Mouse (Mus musculus) MEL (cell line): ENCODE results near the gene Sema3f. TPM values are rescaled to one million over a fixed set of nuclear protein-coding genes. Genes with fewer than 3 reads are reported as not detected.

Experiments used
- DNase-seq: peaks from one replicate; pipeline ENCODE4 v3.0.0; 2011; ENCODE audit warnings: low read depth, low spot score
- H3K27ac ChIP-seq: 2 replicates; pipeline ENCODE4 v1.5.1; 2012; ENCODE audit warnings: low read depth, mild to moderate bottlenecking, control low read depth, low read length, moderate library complexity; ENCODE audit not compliant: control insufficient read depth
- H3K27me3 ChIP-seq, 2 experiments: fragments of 150-350 bp in 1 of 2; sonication (generic) in 1 of 2; 2 replicates each; pipeline ENCODE4 v1.6.1; 2012; ENCODE audit warnings: low read length in 2 of 2, mild to moderate bottlenecking in 2 of 2, improper control_type of control experiment in 1 of 2, moderate library complexity in 1 of 2; ENCODE audit not compliant: insufficient read depth in 2 of 2, control insufficient read depth in 1 of 2
- H3K36me3 ChIP-seq, 2 experiments: 2 replicates each; pipeline ENCODE4 v1.6.1; 2012 to 2014; ENCODE audit warnings: low read length in 2 of 2, improper control_type of control experiment in 1 of 2, inconsistent platforms in 1 of 2, mild to moderate bottlenecking in 1 of 2; ENCODE audit not compliant: insufficient read depth in 2 of 2, control insufficient read depth in 1 of 2
- H3K4me1 ChIP-seq, 2 experiments: fragments of 150-350 bp in 1 of 2; sonication (generic) in 1 of 2; 2 replicates each; pipeline ENCODE4 v1.6.1; 2012; ENCODE audit warnings: low read length in 2 of 2, improper control_type of control experiment in 1 of 2, mild to moderate bottlenecking in 1 of 2; ENCODE audit not compliant: insufficient read depth in 2 of 2, control insufficient read depth in 1 of 2
- H3K4me3 ChIP-seq, 2 experiments: fragments of 150-350 bp in 1 of 2; sonication (generic) in 1 of 2; 2 replicates each; pipeline ENCODE4 v1.5.1; 2012; ENCODE audit warnings: low read depth in 2 of 2, low read length in 2 of 2, mild to moderate bottlenecking in 2 of 2, moderate library complexity in 2 of 2, control low read depth in 1 of 2, improper control_type of control experiment in 1 of 2; ENCODE audit not compliant: control insufficient read depth in 1 of 2, insufficient read depth in 1 of 2
- H3K79me2 ChIP-seq: 2 replicates; pipeline ENCODE4 v1.6.1; 2012; ENCODE audit warnings: mild to moderate bottlenecking, low read length, moderate library complexity; ENCODE audit not compliant: control insufficient read depth, poor library complexity, insufficient read depth
- H3K9ac ChIP-seq: 2 replicates; pipeline ENCODE4 v1.6.1; 2012; ENCODE audit warnings: low read depth, mild to moderate bottlenecking, control low read depth, low read length, moderate library complexity; ENCODE audit not compliant: control insufficient read depth, poor library complexity, severe bottlenecking
- H3K9me3 ChIP-seq: fragments of 150-350 bp; sonication (generic); replicated peaks from 2 replicates; pipeline ENCODE4 v1.6.1; 2012; ENCODE audit warnings: mild to moderate bottlenecking, low read length, improper control_type of control experiment, moderate library complexity; ENCODE audit not compliant: insufficient read depth
- BHLHE40 ChIP-seq: IDR thresholded peaks from 2 replicates; pipeline ENCODE4 v1.6.1; 2012; ENCODE audit warnings: low read depth, mild to moderate bottlenecking, inconsistent platforms, low read length, improper control_type of control experiment, borderline replicate concordance
- CHD1 ChIP-seq: IDR thresholded peaks from 2 replicates; pipeline ENCODE4 v1.6.1; 2012; ENCODE audit warnings: low read depth, mild to moderate bottlenecking, inconsistent platforms, low read length, improper control_type of control experiment
- CHD2 ChIP-seq: IDR thresholded peaks from 2 replicates; pipeline ENCODE4 v1.6.1; 2011; ENCODE audit warnings: low read length, improper control_type of control experiment
- ELF1 ChIP-seq: IDR thresholded peaks from 2 replicates; pipeline ENCODE4 v1.6.1; 2014; ENCODE audit warnings: low read depth, mild to moderate bottlenecking, inconsistent platforms, low read length, improper control_type of control experiment, moderate library complexity
- ETS1 ChIP-seq: IDR thresholded peaks from 2 replicates; pipeline ENCODE4 v1.6.1; 2012; ENCODE audit warnings: low read depth, mild to moderate bottlenecking, inconsistent platforms, low read length, improper control_type of control experiment, moderate library complexity
- KAT2A ChIP-seq: conservative IDR thresholded peaks from 2 replicates; pipeline ENCODE4 v1.6.1; 2012; ENCODE audit warnings: low read depth, low read length, improper control_type of control experiment, inconsistent platforms
- MAFK ChIP-seq: IDR thresholded peaks from 2 replicates; pipeline ENCODE4 v1.6.1; 2011; ENCODE audit warnings: low read depth, mild to moderate bottlenecking, low read length, improper control_type of control experiment, borderline replicate concordance
- MAX ChIP-seq: IDR thresholded peaks from 2 replicates; pipeline ENCODE4 v1.6.1; 2011; ENCODE audit warnings: low read length, improper control_type of control experiment
- NELFE ChIP-seq: IDR thresholded peaks from 2 replicates; pipeline ENCODE4 v1.6.1; 2011; ENCODE audit warnings: low read depth, low read length, improper control_type of control experiment
- POLR2AphosphoS5 ChIP-seq: IDR thresholded peaks from 2 replicates; pipeline ENCODE4 v1.6.1; 2012; ENCODE audit warnings: low read depth, borderline replicate concordance, mild to moderate bottlenecking, inconsistent platforms, low read length, moderate library complexity, mixed read lengths
- RAD21 ChIP-seq: IDR thresholded peaks from 2 replicates; pipeline ENCODE4 v1.6.1; 2011; ENCODE audit warnings: mild to moderate bottlenecking, low read depth, low read length, improper control_type of control experiment
- SIN3A ChIP-seq: IDR thresholded peaks from 2 replicates; pipeline ENCODE4 v1.6.1; 2012; ENCODE audit warnings: low read length, improper control_type of control experiment, inconsistent platforms
- TAL1 ChIP-seq: IDR thresholded peaks from 2 replicates; pipeline ENCODE4 v1.6.1; 2012; ENCODE audit warnings: mild to moderate bottlenecking, inconsistent platforms, low read length, moderate library complexity, mixed read lengths
- USF1 ChIP-seq: IDR thresholded peaks from 2 replicates; pipeline ENCODE4 v1.6.1; 2014; ENCODE audit warnings: low read depth, mild to moderate bottlenecking, inconsistent platforms, low read length, improper control_type of control experiment, moderate library complexity
- USF2 ChIP-seq, 2 experiments: IDR thresholded peaks; 2 replicates each; pipeline ENCODE4 v1.6.1; 2011 to 2012; ENCODE audit warnings: improper control_type of control experiment in 2 of 2, low read length in 2 of 2, borderline replicate concordance in 1 of 2, inconsistent platforms in 1 of 2, low read depth in 1 of 2, mild to moderate bottlenecking in 1 of 2; ENCODE audit not compliant: insufficient read depth in 1 of 2
- ZC3H11A ChIP-seq: IDR thresholded peaks from 2 replicates; pipeline ENCODE4 v1.6.1; 2012; ENCODE audit warnings: low read depth, mild to moderate bottlenecking, inconsistent platforms, low read length, improper control_type of control experiment
- ZKSCAN1 ChIP-seq: IDR thresholded peaks from 2 replicates; pipeline ENCODE4 v1.6.1; 2012; ENCODE audit warnings: low read depth, mild to moderate bottlenecking, inconsistent platforms, low read length, improper control_type of control experiment, moderate library complexity
- ZMIZ1 ChIP-seq: IDR thresholded peaks from 2 replicates; pipeline ENCODE4 v1.6.1; 2012; ENCODE audit warnings: low read depth, mild to moderate bottlenecking, inconsistent platforms, low read length, improper control_type of control experiment, moderate library complexity
- ZNF384 ChIP-seq: IDR thresholded peaks from 2 replicates; pipeline ENCODE4 v1.6.1; 2012; ENCODE audit warnings: low read depth, mild to moderate bottlenecking, inconsistent platforms, low read length, improper control_type of control experiment
- polyA plus RNA-seq, 2 experiments: library from polyadenylated mRNA; stranded (reverse) in 1 of 2; unstranded in 1 of 2; fragments of >175 nt in 1 of 2; fragments of >200 nt in 1 of 2; gene quantifications; 2 replicates each; pipeline versions ENCODE4 v1.2.1 to v1.2.4; 2012; ENCODE audit warnings: low replicate concordance in 2 of 2, low read depth in 1 of 2; ENCODE audit not compliant: insufficient read length in 2 of 2, insufficient read depth in 1 of 2, missing spikeins in 1 of 2
- total RNA-seq: library from RNA; depleted of rRNA; stranded (reverse); fragments of 300-350 nt; gene quantifications from 2 replicates; pipeline ENCODE4 v1.2.3, GENCODE M21; 2012

The Sema3f gene
- total and polyA plus RNA-seq, 3 experiments = not detected

GRCm38 (mm10) chr9:107658096-107658495, 52.2 kb downstream of the Sema3f start:
- Histone ChIP-seq H3K27me3 (peaks cover 4 to 8% of the 10 kb centered on the region in 2 experiments), H3K36me3 (no peaks in the 10 kb centered on the region), H3K4me1 (no peaks in the 10 kb centered on the region), H3K79me2 (no peaks in the 10 kb centered on the region), H3K27ac (no peak overlapping the region), H3K9ac (no peak overlapping the region), H3K4me3 (no peak overlapping the region), H3K9me3 (no peaks in the 10 kb centered on the region)
- TF ChIP-seq BHLHE40 = no peak
- no peak for TF ChIP-seq USF2 (IDR thresholded peaks at IDR 0.05; ENCODE audit: borderline replicate concordance in 1 of 2, insufficient read depth in 1 of 2, low read depth in 1 of 2, low read length in 2 of 2)
- TF ChIP-seq ETS1 = no peak
- no peak for TF ChIP-seq TAL1
- no peak for TF ChIP-seq CHD1
- no peak for TF ChIP-seq ZNF384
- TF ChIP-seq RAD21 = no peak
- no peak for TF ChIP-seq MAFK
- TF ChIP-seq ZKSCAN1 = no peak
- no peak for TF ChIP-seq MAX
- TF ChIP-seq SIN3A = no peak
- TF ChIP-seq ZMIZ1 = no peak
- TF ChIP-seq USF1 = no peak
- TF ChIP-seq ELF1 = no peak
- no peak for TF ChIP-seq NELFE
- TF ChIP-seq POLR2AphosphoS5 = no peak
- no peak for TF ChIP-seq CHD2
- TF ChIP-seq ZC3H11A = no peak
- no peak for TF ChIP-seq KAT2A
- DNase-seq = no peak

- TF ChIP-seq ZMIZ1 = no peak
- no peak for TF ChIP-seq KAT2A
- TF ChIP-seq USF2 (IDR thresholded peaks at IDR 0.05; ENCODE audit: borderline replicate concordance in 1 of 2, insufficient read depth in 1 of 2, low read depth in 1 of 2, low read length in 2 of 2) = no peak
- TF ChIP-seq BHLHE40 = no peak
- no peak for TF ChIP-seq SIN3A
- TF ChIP-seq, all 39 proteins: peak for 0
- Histone ChIP-seq H3K9me3 (no peaks in the 10 kb centered on the region), H3K4me3 (no peak overlapping the region), H3K36me3 (no peaks in the 10 kb centered on the region), H3K9ac (no peak overlapping the region), H3K79me2 (no peaks in the 10 kb centered on the region), H3K27me3 (peaks cover 4 to 6% of the 10 kb centered on the region in 2 experiments), H3K4me1 (no peaks in the 10 kb centered on the region), H3K27ac (no peak overlapping the region)
- no peak for DNase-seq
Measured at GRCm38 (mm10) chr9:107657144-107657543, 53.1 kb downstream of the Sema3f start.
